Mouse (Mus musculus) lung, embryonic 16.5 days (tissue): ENCODE measurements around the gene Atf6. TPM values are rescaled to one million over a fixed set of nuclear protein-coding genes. Genes with fewer than 3 reads are reported as not detected.

Experiments used
- ATAC-seq: fragments of 200-750 bp; cut with Nextera tagmentation; 2 replicates; pipeline ENCODE4 v1.8.0; 2017; ENCODE audit warnings: low read depth, mild to moderate bottlenecking, moderate library complexity
- H3K27ac ChIP-seq: fragments of 300-500 bp; sonication (generic); 2 replicates; pipeline ENCODE4 v1.5.1; 2014; ENCODE audit warnings: mild to moderate bottlenecking, control low read depth, low read length
- H3K27me3 ChIP-seq: fragments of 300-500 bp; sonication (generic); 2 replicates; pipeline ENCODE4 v1.6.1; 2014; ENCODE audit warnings: low read depth, low read length, mixed read lengths; ENCODE audit not compliant: control insufficient read depth, insufficient read depth
- H3K36me3 ChIP-seq: fragments of 300-500 bp; sonication (generic); 2 replicates; pipeline ENCODE4 v1.6.1; 2014; ENCODE audit warnings: low read length; ENCODE audit not compliant: control insufficient read depth, insufficient read depth
- H3K4me1 ChIP-seq: fragments of 300-500 bp; sonication (generic); replicated peaks from 2 replicates; pipeline ENCODE4 v1.6.1; 2014; ENCODE audit warnings: low read length, mixed read lengths; ENCODE audit not compliant: control insufficient read depth, insufficient read depth
- H3K4me2 ChIP-seq: fragments of 300-500 bp; sonication (generic); 2 replicates; pipeline ENCODE4 v1.6.1; 2014; ENCODE audit warnings: low read depth, low read length, control low read depth
- H3K4me3 ChIP-seq: fragments of 300-500 bp; sonication (generic); 2 replicates; pipeline ENCODE4 v1.5.1; 2014; ENCODE audit warnings: mild to moderate bottlenecking, low read length, control low read depth
- H3K9ac ChIP-seq: fragments of 300-500 bp; sonication (generic); 2 replicates; pipeline ENCODE4 v1.6.1; 2014; ENCODE audit warnings: low read length, control low read depth
- H3K9me3 ChIP-seq: fragments of 300-500 bp; sonication (generic); 2 replicates; pipeline ENCODE4 v1.6.1; 2016; ENCODE audit warnings: low read length; ENCODE audit not compliant: control insufficient read depth
- WGBS: fragments of 180-500 bp; shearing (Covaris S2); extraction: QIAGEN DNeasy Blood & Tissue Kit; methylation state at CpG from one replicate; pipeline ENCODE4 v1.1.7; 2014; 5-methylcytosine and 5-hydroxymethylcytosine counted together
- polyA plus RNA-seq: library from polyadenylated mRNA; unstranded; fragments of >200 nt; fragmentation: Nextera tagmentation; extraction: Ambion mirVana; gene quantifications from 2 replicates; pipeline ENCODE4 v1.2.1, GENCODE M21; 2015

Gene Atf6
- polyA plus RNA-seq, 1 experiment from 2014 or later = 11.1 TPM

DNA sequence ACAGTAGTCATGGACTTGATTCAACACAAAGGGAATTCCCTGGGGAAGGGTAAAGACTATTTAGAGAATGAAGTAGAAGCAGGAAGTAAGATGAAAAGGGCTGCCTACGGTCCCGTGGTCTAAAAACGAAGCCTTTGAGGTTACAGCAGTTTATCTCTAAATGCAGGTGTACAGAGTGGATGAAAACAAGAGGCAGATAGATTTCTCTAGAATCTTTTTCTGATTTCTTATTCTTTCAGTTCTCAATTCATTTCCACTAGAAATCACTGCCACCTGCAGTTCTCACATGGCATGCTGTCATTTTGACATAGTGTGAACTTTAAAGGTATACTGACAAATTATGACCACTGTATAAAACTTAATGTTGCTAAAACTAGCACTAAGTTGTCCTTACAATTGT, 66.9 kb downstream of the Atf6 start:
- Histone ChIP-seq H3K4me1 (no peaks in the 10 kb centered on the region), H3K4me2 (no peak overlapping the region), H3K4me3 (no peak overlapping the region), H3K36me3 (peaks cover 6% of the 10 kb centered on the region), H3K27ac (no peak overlapping the region), H3K27me3 (no peaks in the 10 kb centered on the region), H3K9me3 (no peaks in the 10 kb centered on the region), H3K9ac (no peak overlapping the region)
- WGBS = 51% methylated on average over 3 of the region's 3 CpGs
- ATAC-seq = no peak

DNA sequence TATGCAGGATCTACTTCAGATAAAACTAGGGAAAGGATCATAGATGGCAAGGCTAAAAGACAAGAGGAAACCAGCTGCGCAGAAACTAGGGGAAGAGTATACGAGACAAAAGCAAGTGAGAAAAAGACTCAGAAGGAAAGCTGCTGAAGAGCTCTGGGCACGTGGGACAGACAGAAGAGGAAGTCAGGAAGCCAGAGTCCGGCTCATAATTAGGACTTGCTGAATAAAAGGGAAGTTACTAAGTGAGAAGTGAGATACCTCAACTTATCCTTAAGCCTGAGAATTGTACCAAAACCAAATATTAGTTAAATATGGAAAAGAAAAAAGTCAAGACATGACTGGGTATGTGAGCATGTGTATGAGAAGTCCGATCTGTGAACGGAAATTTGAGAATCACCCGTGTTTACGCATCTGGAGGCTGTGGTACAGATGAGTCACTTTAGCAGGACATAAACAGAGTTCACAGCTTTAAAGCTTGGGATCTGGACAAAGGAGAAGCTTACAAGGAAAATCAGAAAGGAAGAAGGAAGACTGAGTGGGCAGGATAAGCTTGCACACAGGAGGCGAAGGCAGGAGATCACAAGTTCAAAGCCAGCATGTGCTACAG, 71.7 kb downstream of the Atf6 start:
- ATAC-seq = no peak
- H3K27me3 ChIP-seq = no peaks in the 10 kb centered on the region
- no peak overlapping the region for H3K27ac ChIP-seq
- H3K4me2 ChIP-seq = no peak overlapping the region
- H3K4me1 ChIP-seq = no peaks in the 10 kb centered on the region
- H3K9ac ChIP-seq = no peak overlapping the region
- no peaks in the 10 kb centered on the region for H3K9me3 ChIP-seq
- WGBS = 68% methylated on average over 9 of the region's 9 CpGs
- H3K4me3 ChIP-seq = no peak overlapping the region
- H3K36me3 ChIP-seq = peaks cover 9% of the 10 kb centered on the region

DNA sequence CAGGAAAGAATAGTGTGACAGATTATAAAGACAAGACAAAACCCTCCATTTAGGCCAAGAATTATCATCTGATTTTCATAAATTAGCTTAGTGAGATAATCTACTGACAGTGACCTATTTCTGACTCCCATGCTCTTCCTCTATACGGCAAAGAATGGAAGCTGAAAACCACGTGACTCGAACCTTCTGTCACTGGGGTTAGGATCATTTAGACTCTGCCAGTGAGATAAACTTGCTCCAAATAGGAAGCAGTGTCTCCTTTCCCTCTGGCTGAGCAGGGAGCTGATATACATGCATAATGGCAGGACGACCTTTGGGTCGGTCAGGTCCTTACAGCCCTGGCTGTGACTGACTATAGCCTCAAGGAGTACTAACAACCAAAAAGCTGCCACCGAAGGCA, 76.0 kb downstream of the Atf6 start:
- no peak overlapping the region for H3K4me3 ChIP-seq
- ATAC-seq = no peak
- no peak overlapping the region for H3K27ac ChIP-seq
- no peaks in the 10 kb centered on the region for H3K27me3 ChIP-seq
- H3K9ac ChIP-seq = no peak overlapping the region
- 0 out of 2 replicates have a peak, but pooled peaks cover 4% of the 10 kb centered on the region for H3K4me1 ChIP-seq
- H3K4me2 ChIP-seq = no peak overlapping the region
- WGBS = 71% methylated on average over 6 of the region's 6 CpGs
- H3K9me3 ChIP-seq = no peaks in the 10 kb centered on the region
- peaks cover 4% of the 10 kb centered on the region for H3K36me3 ChIP-seq

- no peak overlapping the region for H3K27ac ChIP-seq
- WGBS = 45% methylated on average over 3 of the region's 3 CpGs
- peak; percentile 74; the same call in 1 of the 2 replicates for ATAC-seq
- H3K9me3 ChIP-seq = no peaks in the 10 kb centered on the region
- H3K9ac ChIP-seq = no peak overlapping the region
- no peak overlapping the region for H3K4me3 ChIP-seq
- peaks cover 4% of the 10 kb centered on the region for H3K36me3 ChIP-seq
- 0 out of 2 replicates have a peak, but pooled peaks cover 4% of the 10 kb centered on the region for H3K4me1 ChIP-seq
- H3K27me3 ChIP-seq = no peaks in the 10 kb centered on the region
- H3K4me2 ChIP-seq = no peak overlapping the region
Measured at GRCm38 (mm10) chr1:170791001-170791400, 76.6 kb downstream of the Atf6 start.

DNA sequence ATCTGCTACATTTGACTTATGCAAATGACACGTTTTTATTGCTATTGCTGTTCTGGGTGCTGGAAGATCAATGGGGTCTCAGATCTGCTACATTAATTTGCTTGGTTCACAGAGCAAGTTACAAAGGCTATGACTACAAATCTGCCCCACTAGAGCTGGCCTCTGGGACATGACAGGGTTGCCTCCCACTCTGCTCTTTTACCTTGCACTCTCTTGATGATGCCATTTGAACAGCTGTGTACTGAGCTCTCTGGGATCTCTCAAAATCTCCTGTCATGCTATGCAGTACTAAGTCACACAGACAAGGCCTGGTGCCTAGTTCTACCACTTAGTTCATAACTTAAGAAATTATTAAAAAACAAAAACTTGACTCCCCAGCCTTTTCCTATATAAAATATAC, 79.9 kb downstream of the Atf6 start:
- H3K9me3 ChIP-seq = no peaks in the 10 kb centered on the region
- H3K27ac ChIP-seq = no peak overlapping the region
- H3K4me2 ChIP-seq = no peak overlapping the region
- no peaks in the 10 kb centered on the region; the same call in none of the 2 replicates for H3K36me3 ChIP-seq
- 67% methylated on average over 1 of the region's 1 CpGs for whole genome bisulfite sequencing
- no peak overlapping the region for H3K9ac ChIP-seq
- no peak for ATAC-seq
- H3K27me3 ChIP-seq = no peaks in the 10 kb centered on the region
- H3K4me1 ChIP-seq = 0 out of 2 replicates have a peak, but pooled peaks cover 4% of the 10 kb centered on the region
- H3K4me3 ChIP-seq = no peak overlapping the region

DNA sequence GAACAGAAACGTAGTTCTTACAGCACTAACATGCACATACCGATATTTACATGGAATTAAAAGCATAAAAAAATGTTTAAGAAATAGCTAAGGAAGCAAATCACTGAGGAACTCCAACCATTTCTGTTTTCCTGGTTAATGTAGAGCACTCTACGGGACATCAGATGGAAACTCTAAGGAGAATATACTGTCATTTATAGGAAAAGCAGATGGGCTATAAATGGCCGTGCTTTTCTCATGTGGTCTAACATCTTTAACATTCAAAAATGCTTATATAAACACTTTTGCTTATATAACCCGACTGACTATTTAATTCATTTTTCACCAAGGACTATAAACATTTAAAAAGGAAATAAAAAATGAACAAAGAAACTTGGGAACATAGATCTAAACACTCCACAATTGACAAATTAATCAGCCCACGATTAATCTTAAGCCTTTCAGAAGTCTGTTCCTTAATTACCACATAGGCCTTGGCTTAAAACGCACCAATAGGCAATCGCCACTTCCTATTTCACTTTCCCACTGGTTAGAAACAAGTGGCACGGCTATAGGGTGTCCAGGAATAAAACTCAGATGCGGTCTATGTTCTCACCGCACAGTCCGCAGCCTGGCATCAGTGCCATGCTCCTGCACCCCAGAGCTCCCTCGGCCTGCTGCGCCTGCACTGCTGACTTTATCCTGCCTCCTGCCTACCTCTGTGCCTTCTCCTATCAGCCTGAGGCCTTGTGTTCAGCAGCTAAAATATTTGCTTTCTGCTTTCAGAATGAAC, 80.8 kb downstream of the Atf6 start:
- Histone ChIP-seq H3K36me3 (no peaks in the 10 kb centered on the region; the same call in none of the 2 replicates), H3K4me1 (0 out of 2 replicates have a peak, but pooled peaks cover 4% of the 10 kb centered on the region), H3K4me3 (no peak overlapping the region), H3K4me2 (no peak overlapping the region), H3K9ac (no peak overlapping the region), H3K27ac (no peak overlapping the region), H3K27me3 (no peaks in the 10 kb centered on the region), H3K9me3 (no peaks in the 10 kb centered on the region)
- no peak for ATAC-seq
- WGBS = 63% methylated on average over 14 of the region's 14 CpGs

DNA sequence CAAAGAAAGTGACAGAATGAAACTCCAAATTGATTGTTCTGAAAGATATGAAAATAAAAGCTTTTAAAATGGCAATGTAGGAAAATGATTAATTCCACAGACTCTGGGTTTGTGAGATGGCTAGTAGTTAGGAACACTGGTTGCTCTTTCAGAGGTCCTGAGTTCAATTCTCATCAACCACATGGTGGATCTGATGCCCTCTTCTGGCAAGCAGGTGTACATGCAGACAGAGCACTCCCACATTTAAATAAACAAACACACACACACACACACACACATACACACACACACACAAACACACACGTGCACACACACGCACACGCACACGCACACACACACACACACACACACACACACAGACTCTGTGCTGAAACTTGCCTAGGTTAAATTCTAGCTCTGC, 89.9 kb downstream of the Atf6 start:
- Histone ChIP-seq H3K36me3 (peaks cover 2% of the 10 kb centered on the region; the same call in 1 of the 2 replicates), H3K4me3 (no peak overlapping the region), H3K27ac (no peak overlapping the region), H3K9ac (no peak overlapping the region), H3K9me3 (no peaks in the 10 kb centered on the region), H3K4me1 (no peaks in the 10 kb centered on the region), H3K27me3 (no peaks in the 10 kb centered on the region), H3K4me2 (no peak overlapping the region)
- no peak for ATAC-seq
- 92% methylated on average over 4 of the region's 4 CpGs for WGBS

DNA sequence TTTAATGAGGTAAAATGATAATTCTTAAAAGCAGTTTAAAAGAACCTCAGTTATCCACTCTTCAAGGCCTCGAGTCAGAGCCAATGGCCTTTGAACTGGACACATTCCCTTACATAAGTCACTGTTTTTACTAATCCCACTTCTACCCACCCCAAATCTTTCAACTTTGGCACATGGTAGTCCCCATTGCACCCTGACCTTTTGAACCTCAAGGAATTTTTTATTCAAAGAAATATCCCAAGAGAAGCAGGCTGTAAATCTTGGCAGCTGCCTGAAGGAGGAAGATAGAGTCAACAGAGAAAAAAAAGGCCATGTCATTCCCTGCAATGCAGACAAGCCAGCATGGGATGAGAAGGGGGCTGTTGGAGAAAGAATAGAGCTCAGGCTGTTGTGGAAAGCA, 93.1 kb downstream of the Atf6 start:
- Histone ChIP-seq H3K4me3 (no peak overlapping the region), H3K36me3 (peaks cover 2% of the 10 kb centered on the region; the same call in 1 of the 2 replicates)

DNA sequence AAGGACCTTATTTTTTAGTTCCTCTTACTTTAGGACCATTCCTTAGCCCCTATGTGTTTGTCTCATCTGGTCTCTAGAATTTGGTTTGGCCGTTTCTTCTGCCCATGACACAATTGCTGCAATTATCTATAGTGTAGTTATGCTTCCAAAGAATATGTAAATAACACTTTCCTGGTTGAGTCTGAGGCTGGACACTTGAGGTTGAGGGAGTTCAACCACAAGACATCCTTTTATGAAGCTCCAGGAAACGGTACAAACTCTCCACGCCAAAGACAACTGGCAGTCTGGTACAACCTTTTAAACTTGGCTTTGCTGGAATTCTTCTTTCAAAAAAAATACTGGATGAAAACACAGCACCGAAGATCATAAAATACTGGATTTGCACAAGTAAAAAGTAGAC, 94.1 kb downstream of the Atf6 start:
- no peak overlapping the region for H3K4me3 ChIP-seq
- no peak overlapping the region for H3K4me2 ChIP-seq
- 56% methylated on average over 4 of the region's 4 CpGs for WGBS
- no peaks in the 10 kb centered on the region for H3K27me3 ChIP-seq
- H3K4me1 ChIP-seq = peaks cover 6% of the 10 kb centered on the region
- no peak overlapping the region for H3K27ac ChIP-seq
- no peaks in the 10 kb centered on the region for H3K9me3 ChIP-seq
- no peak for ATAC-seq
- H3K9ac ChIP-seq = no peak overlapping the region
- H3K36me3 ChIP-seq = peaks cover 2% of the 10 kb centered on the region; the same call in 1 of the 2 replicates

More for the DNA sequence above, 93.1 kb downstream of the Atf6 start:
- no peak for ATAC-seq
- WGBS = 67% methylated on average over 1 of the region's 1 CpGs
- Histone ChIP-seq H3K4me2 (no peak overlapping the region), H3K9me3 (no peaks in the 10 kb centered on the region), H3K27ac (no peak overlapping the region), H3K27me3 (no peaks in the 10 kb centered on the region), H3K9ac (no peak overlapping the region), H3K4me1 (peaks cover 6% of the 10 kb centered on the region)
